Mouse (Mus musculus) midbrain, embryonic 14.5 days (tissue): Measurements from ENCODE around the gene Ubr2. TPM values are rescaled to one million over a fixed set of nuclear protein-coding genes. Genes with fewer than 3 reads are reported as not detected.

ENCODE experiments used
- ATAC-seq: fragments of 200-750 bp; cut with Nextera tagmentation; 2 replicates; pipeline ENCODE4 v1.8.0; 2017; ENCODE audit warnings: moderate number of reproducible peaks, moderate library complexity; ENCODE audit not compliant: low FRiP score, low TSS enrichment
- DNase-seq: peaks from one replicate; pipeline ENCODE4 v3.0.0-alpha.2; 2015
- H3K27ac ChIP-seq: fragments of 300-500 bp; sonication (generic); replicated peaks from 2 replicates; pipeline ENCODE4 v1.5.1; 2014; ENCODE audit warnings: mild to moderate bottlenecking, low read depth, low read length, moderate library complexity
- H3K27me3 ChIP-seq: fragments of 300-500 bp; sonication (generic); 2 replicates; pipeline ENCODE4 v1.6.1; 2014; ENCODE audit warnings: low read length, control low read depth, mixed read lengths; ENCODE audit not compliant: control insufficient read depth, insufficient read depth
- H3K36me3 ChIP-seq: fragments of 300-500 bp; sonication (generic); 2 replicates; pipeline ENCODE4 v1.6.1; 2014; ENCODE audit warnings: low read length, control low read depth; ENCODE audit not compliant: control insufficient read depth, insufficient read depth
- H3K4me1 ChIP-seq: fragments of 300-500 bp; sonication (generic); 2 replicates; pipeline ENCODE4 v1.6.1; 2014; ENCODE audit warnings: mild to moderate bottlenecking, antibody characterized with exemption, low read length, control low read depth; ENCODE audit not compliant: control insufficient read depth, insufficient read depth
- H3K4me2 ChIP-seq: fragments of 300-500 bp; sonication (generic); 2 replicates; pipeline ENCODE4 v1.6.1; 2014; ENCODE audit warnings: mild to moderate bottlenecking, low read length, moderate library complexity
- H3K4me3 ChIP-seq: fragments of 300-500 bp; sonication (generic); replicated peaks from 2 replicates; pipeline ENCODE4 v1.5.1; 2014; ENCODE audit warnings: low read depth, low read length
- H3K9ac ChIP-seq: fragments of 300-500 bp; sonication (generic); replicated peaks from 2 replicates; pipeline ENCODE4 v1.6.1; 2014; ENCODE audit warnings: mild to moderate bottlenecking, low read length, moderate library complexity
- H3K9me3 ChIP-seq: fragments of 300-500 bp; sonication (generic); 2 replicates; pipeline ENCODE4 v1.6.1; 2016; ENCODE audit warnings: low read length, control low read depth, mixed read lengths; ENCODE audit not compliant: control insufficient read depth
- WGBS: fragments of 180-500 bp; shearing (Covaris S2); extraction: QIAGEN DNeasy Blood & Tissue Kit; methylation state at CpG from one replicate; pipeline ENCODE4 v1.1.7; 2014; 5-methylcytosine and 5-hydroxymethylcytosine counted together
- polyA plus RNA-seq: library from polyadenylated mRNA; unstranded; fragments of >200 nt; fragmentation: Nextera tagmentation; extraction: Ambion mirVana; gene quantifications from 2 replicates; pipeline ENCODE4 v1.2.1, GENCODE M21; 2014

Gene Ubr2
- polyA plus RNA-seq, 1 experiment from 2014 or later = 24.1 TPM

- ATAC-seq (no peak; the same call in 1 of the 2 replicates), DNase-seq (peak; percentile 87)
- no peaks in the 10 kb centered on the region for H3K36me3 ChIP-seq
- no peak overlapping the region for H3K27ac ChIP-seq
- no peaks in the 10 kb centered on the region for H3K9me3 ChIP-seq
- no peaks in the 10 kb centered on the region for H3K4me1 ChIP-seq
- no peak overlapping the region for H3K4me2 ChIP-seq
- no peak overlapping the region for H3K9ac ChIP-seq
- no peak overlapping the region for H3K4me3 ChIP-seq
- no peaks in the 10 kb centered on the region for H3K27me3 ChIP-seq
- WGBS = 20% methylated on average over 19 of the region's 19 CpGs
Measured at GRCm38 (mm10) chr17:46903876-46904490, 106.4 kb downstream of the Ubr2 start.

- no peak for ATAC-seq
- no peak overlapping the region for H3K4me2 ChIP-seq
- no peak overlapping the region for H3K4me3 ChIP-seq
- H3K9me3 ChIP-seq = no peaks in the 10 kb centered on the region
- 60% methylated on average over 2 of the region's 2 CpGs for WGBS
- DNase-seq = no peak
- H3K27ac ChIP-seq = no peak overlapping the region
- H3K36me3 ChIP-seq = no peaks in the 10 kb centered on the region
- H3K4me1 ChIP-seq = no peaks in the 10 kb centered on the region
- H3K9ac ChIP-seq = no peak overlapping the region
- no peaks in the 10 kb centered on the region for H3K27me3 ChIP-seq
Measured at GRCm38 (mm10) chr17:46900941-46901340, 109.4 kb downstream of the Ubr2 start.

- Histone ChIP-seq H3K36me3 (0 out of 2 replicates have a peak, but pooled peaks cover 3% of the 10 kb centered on the region), H3K4me1 (peaks cover 9% of the 10 kb centered on the region), H3K4me2 (no peak overlapping the region), H3K27me3 (no peaks in the 10 kb centered on the region), H3K4me3 (no peak overlapping the region), H3K9ac (no peak overlapping the region), H3K27ac (no peak overlapping the region), H3K9me3 (no peaks in the 10 kb centered on the region)
- WGBS = 44% methylated on average over 13 of the region's 13 CpGs
- ATAC-seq (no peak), DNase-seq (no peak)
Measured at GRCm38 (mm10) chr17:46897221-46897950, 113.0 kb downstream of the Ubr2 start.

GRCm38 (mm10) chr17:46895426-46895825 is 114.9 kb downstream of the Ubr2 start:
- Histone ChIP-seq H3K4me2 (no peak overlapping the region), H3K4me1 (peaks cover 18% of the 10 kb centered on the region), H3K36me3 (0 out of 2 replicates have a peak, but pooled peaks cover 3% of the 10 kb centered on the region), H3K27ac (no peak overlapping the region), H3K27me3 (no peaks in the 10 kb centered on the region), H3K9ac (no peak overlapping the region), H3K9me3 (no peaks in the 10 kb centered on the region), H3K4me3 (no peak overlapping the region)
- DNase-seq = no peak
- no peak for ATAC-seq
- WGBS = 94% methylated on average over 9 of the region's 9 CpGs

- no peaks in the 10 kb centered on the region for H3K9me3 ChIP-seq
- H3K27me3 ChIP-seq = no peaks in the 10 kb centered on the region
- peaks cover 24% of the 10 kb centered on the region for H3K4me1 ChIP-seq
- ATAC-seq (peak; percentile 31; the same call in 1 of the 2 replicates), DNase-seq (peak; percentile 30)
- peak overlapping the region; percentile 67 for H3K4me2 ChIP-seq
- H3K9ac ChIP-seq = peak overlapping the region; percentile 81
- WGBS = 2% methylated on average over 64 of the region's 64 CpGs
- H3K4me3 ChIP-seq = peak overlapping the region; percentile 77
- H3K27ac ChIP-seq = peak overlapping the region; percentile 96
- H3K36me3 ChIP-seq = 0 out of 2 replicates have a peak, but pooled peaks cover 3% of the 10 kb centered on the region
Measured at GRCm38 (mm10) chr17:46890843-46891594, 119.3 kb downstream of the Ubr2 start.

GRCm38 (mm10) chr17:46890116-46890815 is 120.1 kb downstream of the Ubr2 start, which contains the start of gene Tbcc:
Tbcc (plus strand) TSS chr17:46890684.
- peaks cover 24% of the 10 kb centered on the region for H3K4me1 ChIP-seq
- H3K4me2 ChIP-seq = peak within 1 kb of the TSS; percentile 67
- 0 out of 2 replicates have a peak, but pooled peaks cover 3% of the 10 kb centered on the region for H3K36me3 ChIP-seq
- ATAC-seq (peak; percentile 93), DNase-seq (peak; percentile 99)
- H3K27ac ChIP-seq = peak within 1 kb of the TSS; percentile 96
- peak within 1 kb of the TSS; percentile 77 for H3K4me3 ChIP-seq
- H3K9me3 ChIP-seq = no peaks in the 10 kb centered on the region
- under 1% methylated on average over 40 of the region's 40 CpGs for WGBS
- peak within 1 kb of the TSS; percentile 81 for H3K9ac ChIP-seq
- no peaks in the 10 kb centered on the region for H3K27me3 ChIP-seq

GRCm38 (mm10) chr17:46889450-46890084 is 120.8 kb downstream of the Ubr2 start:
- WGBS = under 1% methylated on average over 44 of the region's 44 CpGs
- peak overlapping the region; percentile 76 for H3K9ac ChIP-seq
- peak; percentile 53 for ATAC-seq

More at GRCm38 (mm10) chr17:46889450-46890084, 120.8 kb downstream of the Ubr2 start:
- H3K4me2 ChIP-seq = peak overlapping the region; percentile 62
- H3K36me3 ChIP-seq = 0 out of 2 replicates have a peak, but pooled peaks cover 3% of the 10 kb centered on the region
- peak; percentile 84 for DNase-seq
- H3K4me1 ChIP-seq = peaks cover 24% of the 10 kb centered on the region
- H3K9me3 ChIP-seq = no peaks in the 10 kb centered on the region
- no peaks in the 10 kb centered on the region for H3K27me3 ChIP-seq
- H3K27ac ChIP-seq = peak overlapping the region; percentile 96
- H3K4me3 ChIP-seq = peak overlapping the region; percentile 77
